Mouse (Mus musculus) erythroblast, adult 5-6 weeks (primary cell): ENCODE results near the gene Plekha6. TPM values are rescaled to one million over a fixed set of nuclear protein-coding genes. Genes with fewer than 3 reads are reported as not detected.

Experiments
- ATAC-seq: replicated peaks from 2 replicates; pipeline ENCODE4 v1.8.0; 2016; ENCODE audit warnings: moderate number of reproducible peaks, mild to moderate bottlenecking, moderate TSS enrichment, inconsistent platforms; ENCODE audit not compliant: poor library complexity, low FRiP score, severe bottlenecking
- total RNA-seq, 2 experiments: library from RNA; stranded (forward) in 1 of 2; stranded (reverse) in 1 of 2; fragments of 150-400 nt in 1 of 2; fragments of 200-764, 138-1000 nt in 1 of 2; gene quantifications; 2 replicates each; pipeline versions ENCODE4 v1.2.3 to v1.2.4; 2015 to 2017; ENCODE audit warnings: low replicate concordance in 2 of 2

The Plekha6 gene
- total RNA-seq, 2 experiments from 2014 or later: 0.68 TPM; not detected in 1

GRCm38 (mm10) chr1:133210766-133211165 lies 46.8 kb downstream of the Plekha6 start:
- no peak for ATAC-seq

- no peak for ATAC-seq
These were observed 48.3 kb downstream of the Plekha6 start for GRCm38 (mm10) chr1:133212273-133212672.

DNA sequence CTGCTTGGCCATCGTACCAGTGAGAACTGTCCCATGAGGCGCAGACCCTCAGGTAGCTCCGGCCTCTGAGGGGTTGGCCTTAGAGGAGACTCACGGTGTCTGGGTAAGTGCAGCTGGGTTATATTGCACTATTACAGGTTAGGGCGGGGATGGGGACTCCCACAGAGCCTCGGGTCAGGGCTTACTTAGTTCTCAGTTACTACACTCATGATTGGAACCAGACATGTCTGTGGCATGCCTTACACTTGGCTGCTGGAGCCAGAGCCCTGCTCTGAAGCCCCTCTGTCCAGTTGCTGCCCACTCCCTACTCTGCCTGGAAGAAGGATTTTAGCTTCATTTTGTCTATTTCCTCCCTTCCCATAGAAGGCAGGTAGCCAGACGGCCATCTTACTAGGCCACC lies 49.1 kb downstream of the Plekha6 start:
- no peak for ATAC-seq

GRCm38 (mm10) chr1:133213901-133214300 lies 49.9 kb downstream of the Plekha6 start:
- ATAC-seq: no peak

- no peak for ATAC-seq
These were observed 50.8 kb downstream of the Plekha6 start for GRCm38 (mm10) chr1:133214672-133215359.

GRCm38 (mm10) chr1:133215360-133215700 lies 51.3 kb downstream of the Plekha6 start:
- no peak for ATAC-seq

DNA sequence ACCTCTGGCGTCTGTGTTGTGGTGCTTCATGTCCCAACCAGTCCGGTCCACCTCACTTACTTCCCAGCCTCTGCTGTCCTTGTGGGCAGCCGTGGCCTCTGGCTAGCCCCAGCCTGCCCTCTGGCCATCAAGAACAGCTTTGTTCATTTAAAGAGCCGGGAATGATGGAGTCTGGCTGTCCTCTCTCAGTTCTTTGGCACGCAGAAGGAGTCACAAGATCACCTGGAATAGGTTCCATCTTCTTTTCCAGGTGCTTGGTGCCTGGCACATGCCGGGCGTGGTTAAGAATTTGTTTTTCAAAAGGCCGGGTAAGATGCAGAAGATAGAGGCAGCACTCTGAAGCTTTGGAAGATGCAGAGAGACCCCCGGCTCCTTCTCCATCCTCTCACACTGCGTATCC lies 51.7 kb downstream of the Plekha6 start:
- no peak for ATAC-seq

- ATAC-seq: no peak
These were observed 53.0 kb downstream of the Plekha6 start for GRCm38 (mm10) chr1:133217031-133217430.

DNA sequence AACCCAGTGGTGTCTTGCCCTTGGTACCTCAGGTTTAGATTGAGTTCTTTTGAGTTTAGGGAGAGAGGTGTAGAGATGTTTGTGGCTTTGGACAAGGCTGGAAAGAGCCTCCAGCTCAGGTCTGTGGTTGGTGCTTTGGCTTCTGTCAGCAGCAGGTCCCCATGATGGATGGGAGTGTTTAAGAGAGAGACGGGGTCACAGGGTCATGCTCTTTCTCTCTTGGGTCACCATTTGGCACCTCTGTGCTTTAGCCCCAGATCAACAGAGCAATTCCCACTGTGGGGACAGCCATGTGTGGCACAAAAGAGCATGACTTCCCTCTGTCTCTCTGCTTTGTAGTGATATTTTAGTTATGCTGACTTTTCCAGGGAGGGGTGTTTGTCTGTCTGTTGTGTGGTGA lies 55.1 kb downstream of the Plekha6 start:
- no peak for ATAC-seq

DNA sequence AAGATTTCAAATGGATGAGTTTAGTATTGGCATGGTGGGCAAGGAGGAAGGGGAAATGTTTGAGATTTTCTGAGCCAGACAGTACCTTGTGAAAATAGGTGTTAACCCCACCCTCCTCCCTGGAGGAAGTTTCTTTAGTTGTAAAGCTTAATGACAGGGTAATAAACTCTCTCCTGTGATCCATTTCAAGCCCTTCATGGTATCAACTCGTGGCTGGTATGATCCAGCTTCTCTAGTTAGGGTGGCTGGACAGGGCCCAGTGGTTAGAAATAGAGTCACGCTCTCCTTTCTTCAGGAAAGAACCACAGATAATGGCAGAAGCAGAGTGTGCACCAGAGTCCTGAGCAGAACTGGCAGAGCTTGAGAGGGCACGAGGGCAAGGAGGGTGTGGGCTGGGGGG lies 57.4 kb downstream of the Plekha6 start:
- ATAC-seq: no peak

DNA sequence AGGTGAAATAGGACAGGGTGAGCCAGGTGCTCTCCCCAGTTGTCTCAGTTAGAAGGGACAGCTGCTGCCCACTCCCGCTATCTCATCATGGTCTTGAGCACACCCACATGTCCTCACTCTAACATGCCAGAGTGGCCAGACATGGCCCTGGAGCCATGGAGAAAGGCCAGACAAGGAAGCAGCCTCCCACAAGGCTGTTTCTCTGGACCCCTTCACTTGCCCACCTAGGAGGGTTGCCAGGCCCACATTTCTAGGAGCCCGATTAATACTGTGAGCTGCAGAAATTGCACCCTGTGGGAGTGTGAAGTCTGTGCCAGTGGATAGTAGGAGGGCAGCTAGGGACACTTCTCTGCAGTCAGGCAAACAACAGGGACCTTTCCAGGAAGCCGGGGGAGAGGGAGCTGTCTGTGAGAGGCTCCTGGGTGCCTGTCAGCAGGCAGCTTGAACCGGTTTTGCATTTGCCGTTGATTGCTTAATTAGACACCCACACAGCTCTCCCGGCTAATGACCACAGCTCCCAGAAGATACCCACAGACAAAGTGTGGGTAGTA lies 58.5 kb downstream of the Plekha6 start:
- ATAC-seq: no peak

DNA sequence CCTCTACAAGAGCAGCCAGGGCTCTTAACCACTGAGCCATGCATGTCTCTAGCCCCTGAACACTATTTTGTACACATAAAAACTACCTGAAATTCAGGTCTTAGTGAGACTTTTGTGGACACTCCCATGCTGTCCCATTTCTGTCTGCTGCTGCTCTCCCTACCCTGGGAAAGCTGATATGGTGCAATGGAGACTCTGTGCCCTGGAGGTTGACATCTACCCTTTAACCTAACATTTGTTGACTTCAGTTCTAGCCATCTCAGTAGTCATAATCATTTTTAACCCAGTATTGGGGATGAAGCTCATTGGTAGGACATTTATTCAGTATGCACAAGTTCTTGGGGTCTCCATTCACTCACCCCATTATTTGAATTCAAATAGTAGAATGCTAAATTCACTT lies 60.7 kb downstream of the Plekha6 start:
- ATAC-seq: no peak

DNA sequence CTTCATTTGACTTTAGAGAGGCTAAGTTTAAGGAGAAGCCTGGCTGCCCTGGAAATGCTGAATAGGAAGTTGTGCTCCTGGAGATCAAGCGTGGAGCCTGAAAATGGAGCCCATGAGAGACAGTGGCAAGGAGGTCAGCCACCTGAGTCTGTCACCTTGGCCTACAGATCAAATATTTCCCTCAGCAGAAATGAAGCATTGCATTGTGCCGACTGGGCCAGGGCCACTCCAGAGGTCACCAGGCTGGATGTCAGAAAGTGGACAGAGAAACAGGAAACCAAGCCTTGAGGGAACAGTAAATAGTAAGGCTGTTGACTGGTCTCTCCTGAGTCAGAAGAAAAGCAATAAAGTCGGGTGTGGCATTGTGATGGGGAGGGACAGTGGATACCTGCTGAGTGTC lies 61.1 kb downstream of the Plekha6 start:
- no peak for ATAC-seq

GRCm38 (mm10) chr1:133225561-133225960 lies 61.6 kb downstream of the Plekha6 start:
- ATAC-seq: no peak

DNA sequence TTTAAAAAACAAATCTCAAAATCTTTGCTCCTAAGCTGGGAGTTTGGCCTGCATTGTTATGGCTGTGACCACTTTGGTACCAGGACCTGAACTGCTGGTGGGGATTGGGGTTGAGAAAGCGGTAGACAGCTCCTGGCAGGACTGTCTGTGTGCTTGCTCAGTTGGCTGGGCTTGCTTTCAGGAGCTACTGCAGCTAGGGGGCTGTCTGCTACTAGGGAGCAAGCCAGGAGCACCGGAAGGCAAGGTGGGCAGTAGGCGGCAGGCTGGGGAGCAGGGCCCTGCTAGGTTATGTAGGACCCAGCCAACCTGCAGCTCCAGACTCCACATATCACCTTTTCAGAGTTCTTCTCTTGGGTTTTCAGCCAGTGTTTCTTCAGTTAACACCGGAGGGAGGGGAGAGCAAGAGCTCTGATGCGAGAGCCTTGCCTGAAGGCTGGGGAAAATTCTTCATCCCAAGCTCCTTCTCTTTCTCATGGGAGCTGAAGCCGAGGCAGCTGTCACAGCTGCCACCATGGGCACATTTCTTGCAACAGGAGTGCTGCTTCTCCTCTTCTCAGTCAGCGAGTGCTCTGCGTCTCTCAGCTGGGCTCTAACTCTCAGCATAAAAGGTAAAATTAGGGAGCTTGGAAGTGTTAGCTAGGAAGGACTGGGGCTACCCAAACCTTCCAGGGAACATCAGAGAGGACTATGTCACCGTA lies 62.1 kb downstream of the Plekha6 start:
- no peak for ATAC-seq

- no peak for ATAC-seq
These were observed 62.9 kb downstream of the Plekha6 start for GRCm38 (mm10) chr1:133226928-133227327.

- ATAC-seq: no peak
These were observed 63.4 kb downstream of the Plekha6 start for GRCm38 (mm10) chr1:133227378-133227777.

- no peak for ATAC-seq
These were observed 64.9 kb downstream of the Plekha6 start for GRCm38 (mm10) chr1:133228809-133229487.

GRCm38 (mm10) chr1:133231523-133232193 lies 67.6 kb downstream of the Plekha6 start:
- no peak for ATAC-seq

DNA sequence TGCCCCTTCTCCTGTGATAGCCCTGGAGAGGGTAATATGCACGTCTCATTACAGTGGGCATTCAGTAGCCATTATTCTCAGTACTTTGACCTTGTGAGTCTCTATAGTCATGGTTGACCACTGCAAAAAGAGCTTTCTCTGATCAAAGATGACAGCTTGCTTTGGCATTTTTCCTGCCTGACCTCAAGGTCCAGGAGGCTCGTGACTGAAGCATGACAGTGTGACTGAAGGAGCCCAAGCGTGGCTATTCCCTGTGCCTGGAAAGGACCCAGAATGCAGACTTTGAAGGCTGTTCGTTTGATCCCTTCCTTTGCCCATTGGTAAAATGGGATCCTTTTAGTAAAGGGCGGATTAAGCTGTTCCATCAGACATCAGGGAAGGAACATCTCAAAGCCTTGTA lies 71.9 kb downstream of the Plekha6 start:
- ATAC-seq: no peak
